Comparison of ENCODE assay signal across 18 mouse cellular contexts in the genomic region with DNA sequence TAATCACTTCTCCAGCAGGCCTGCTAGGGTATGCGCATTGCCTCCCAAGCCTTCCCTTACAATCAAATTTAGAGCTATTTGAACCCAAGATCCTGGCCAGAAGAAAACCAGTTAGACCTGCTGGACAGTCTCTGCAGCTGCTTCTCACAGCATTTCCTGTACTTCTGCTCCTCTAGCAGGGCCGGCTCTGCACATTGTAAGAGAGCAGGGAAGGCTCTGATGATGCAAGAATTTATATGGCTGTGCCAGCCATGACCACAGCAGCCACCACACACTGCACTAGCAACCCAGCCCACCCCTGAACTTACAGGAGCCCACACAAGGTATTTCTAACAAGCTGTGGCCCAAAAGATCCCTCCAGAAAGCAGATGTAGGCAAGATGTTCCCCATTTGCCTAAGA. TPM values are rescaled to one million over a fixed set of nuclear protein-coding genes. Genes with fewer than 3 reads are reported as not detected.
DNase-seq lines count a peak whose midpoint lies in the region; ATAC-seq and TF ChIP-seq lines count a peak whose summit lies in the region.
"Had no signal": no experiment of that assay in that cellular context is flagged by ENCODE, and none has a peak within 500 bp of the region (broad histone marks: within the 10 kb centered on the region; RNA-seq: fewer than 3 reads in every experiment).

No protein-coding gene starts in this region.

- no peak overlapping the region for H3K4me2 ChIP-seq in lung, embryonic 16.5 days (ENCODE audit: low read depth, low read length)
- H3K4me2 ChIP-seq in stomach, embryonic 14.5 days (replicated peaks; ENCODE audit: low read depth, low read length): no peak overlapping the region
- no peak overlapping the region for H3K4me2 ChIP-seq in hindbrain, embryonic 14.5 days (replicated peaks)
- H3K4me2 ChIP-seq: heart, embryonic 15.5 days had no signal

- H3K27me3 ChIP-seq in lung, embryonic 16.5 days (ENCODE audit: control insufficient read depth, insufficient read depth, low read depth, low read length): peaks cover 9% of the 10 kb centered on the region; the same call in 1 of the 2 replicates
- peaks cover 37% of the 10 kb centered on the region for H3K27me3 ChIP-seq in embryonic facial prominence, embryonic 10.5 days (replicated peaks; ENCODE audit: low read depth, poor library complexity, severe bottlenecking)
- H3K27me3 ChIP-seq in stomach, embryonic 14.5 days (ENCODE audit: control insufficient read depth, insufficient read depth, low read length): peaks cover 9% of the 10 kb centered on the region; the same call in 1 of the 2 replicates
- H3K27me3 ChIP-seq in hindbrain, embryonic 14.5 days (ENCODE audit: control insufficient read depth, insufficient read depth, low read length): peaks cover 19% of the 10 kb centered on the region
- H3K27me3 ChIP-seq: CH12.LX, Patski had no signal

- no peaks in the 10 kb centered on the region for H3K9me3 ChIP-seq in lung, embryonic 16.5 days (ENCODE audit: control insufficient read depth, low read length)
- H3K9me3 ChIP-seq in embryonic facial prominence, embryonic 10.5 days: no peaks in the 10 kb centered on the region
- H3K9me3 ChIP-seq in stomach, embryonic 14.5 days (ENCODE audit: control insufficient read depth, low read depth, low read length): no peaks in the 10 kb centered on the region
- H3K9me3 ChIP-seq in hindbrain, embryonic 14.5 days (ENCODE audit: control insufficient read depth, low read length): no peaks in the 10 kb centered on the region
- H3K9me3 ChIP-seq: heart, embryonic 15.5 days; megakaryocyte, embryonic 14.5 days had no signal

- DNase-seq in lung, postnatal 14 days: no peak
- DNase-seq in embryonic facial prominence, embryonic 10.5 days (ENCODE audit: low spot score): peak; percentile 41
- no peak for DNase-seq in left cerebral cortex, adult 2 months (ENCODE audit: extremely low spot score in 1 of 2, low spot score in 2 of 2)
- no peak for DNase-seq in hindbrain, embryonic 14.5 days (ENCODE audit: low spot score)
- DNase-seq: cerebellum, adult 18-20 months; gastrocnemius, postnatal 10 days; kidney, postnatal 36 days had no signal

- no peak; the same call in 1 of the 2 replicates for TF ChIP-seq CTCF in left cerebral cortex, adult 2 months (IDR thresholded peaks at IDR 0.05)

- no peak overlapping the region for H3K4me3 ChIP-seq in lung, embryonic 16.5 days (ENCODE audit: low read length)
- no peak overlapping the region for H3K4me3 ChIP-seq in embryonic facial prominence, embryonic 10.5 days
- no peak overlapping the region for H3K4me3 ChIP-seq in stomach, embryonic 14.5 days (ENCODE audit: low read depth, low read length)
- no peak overlapping the region for H3K4me3 ChIP-seq in left cerebral cortex, adult 2 months
- H3K4me3 ChIP-seq in hindbrain, embryonic 14.5 days (replicated peaks; ENCODE audit: low read length): no peak overlapping the region
- H3K4me3 ChIP-seq: heart, embryonic 15.5 days; megakaryocyte, embryonic 14.5 days had no signal

- intact Hi-C loops in left cerebral cortex, adult 2 months (cut with DNase I): no loop called here

- peak; percentile 89 for ATAC-seq in lung, embryonic 16.5 days (ENCODE audit: low read depth)
- peak; percentile 67 to 75 for ATAC-seq in hematopoietic stem cell, adult 5-6 weeks (replicated peaks in 1 of 2; ENCODE audit: insufficient read depth in 1 of 2, low FRiP score in 2 of 2, low TSS enrichment in 1 of 2, low read depth in 1 of 2, poor library complexity in 2 of 2, severe bottlenecking in 2 of 2)
- peak; percentile 62; the same call in 1 of the 2 replicates for ATAC-seq in stomach, embryonic 14.5 days (ENCODE audit: insufficient number of reproducible peaks, insufficient read depth, low FRiP score, low read depth)
- ATAC-seq in hindbrain, embryonic 14.5 days (ENCODE audit: low FRiP score): no peak
- ATAC-seq: hindbrain, postnatal 0 days; Patski had no signal

- peaks cover 4% of the 10 kb centered on the region for H3K4me1 ChIP-seq in lung, embryonic 16.5 days (replicated peaks; ENCODE audit: control insufficient read depth, insufficient read depth, low read length)
- peaks cover 41% of the 10 kb centered on the region for H3K4me1 ChIP-seq in embryonic facial prominence, embryonic 10.5 days
- H3K4me1 ChIP-seq in stomach, embryonic 14.5 days (ENCODE audit: control insufficient read depth, insufficient read depth, low read length): peaks cover 4% of the 10 kb centered on the region; the same call in 1 of the 2 replicates
- 0 out of 2 replicates have a peak, but pooled peaks cover 4% of the 10 kb centered on the region for H3K4me1 ChIP-seq in hindbrain, embryonic 14.5 days (replicated peaks; ENCODE audit: control insufficient read depth, insufficient read depth, low read length)
- H3K4me1 ChIP-seq: megakaryocyte, embryonic 14.5 days had no signal

- H3K9ac ChIP-seq in lung, embryonic 16.5 days (ENCODE audit: low read length): no peak overlapping the region
- H3K9ac ChIP-seq in stomach, embryonic 14.5 days (replicated peaks; ENCODE audit: low read depth, low read length): no peak overlapping the region
- no peak overlapping the region for H3K9ac ChIP-seq in hindbrain, embryonic 14.5 days
- H3K9ac ChIP-seq: heart, embryonic 15.5 days had no signal

- WGBS in lung, embryonic 16.5 days: 40% methylated on average over 2 of the region's 2 CpGs
- WGBS in embryonic facial prominence, embryonic 10.5 days: 52% methylated on average over 2 of the region's 2 CpGs
- 42% methylated on average over 2 of the region's 2 CpGs for WGBS in stomach, embryonic 14.5 days
- WGBS in hindbrain, embryonic 14.5 days: 83% methylated on average over 2 of the region's 2 CpGs

- H3K27ac ChIP-seq in lung, embryonic 16.5 days (ENCODE audit: low read length): peak overlapping the region; percentile 15; the same call in 1 of the 2 replicates
- no peak overlapping the region; the same call in 1 of the 2 replicates for H3K27ac ChIP-seq in embryonic facial prominence, embryonic 10.5 days (replicated peaks)
- peak overlapping the region; percentile 3; the same call in 1 of the 2 replicates for H3K27ac ChIP-seq in stomach, embryonic 14.5 days (ENCODE audit: low read length)
- no peak overlapping the region for H3K27ac ChIP-seq in left cerebral cortex, adult 2 months
- H3K27ac ChIP-seq in hindbrain, embryonic 14.5 days: no peak overlapping the region
- H3K27ac ChIP-seq: heart, embryonic 15.5 days; hindbrain, postnatal 0 days had no signal

- no peaks in the 10 kb centered on the region for H3K36me3 ChIP-seq in lung, embryonic 16.5 days (ENCODE audit: control insufficient read depth, insufficient read depth, low read length)
- H3K36me3 ChIP-seq in embryonic facial prominence, embryonic 10.5 days (replicated peaks): no peaks in the 10 kb centered on the region
- no peaks in the 10 kb centered on the region for H3K36me3 ChIP-seq in stomach, embryonic 14.5 days (ENCODE audit: control insufficient read depth, insufficient read depth, low read length)
- H3K36me3 ChIP-seq in hindbrain, embryonic 14.5 days (replicated peaks; ENCODE audit: control insufficient read depth, insufficient read depth): no peaks in the 10 kb centered on the region
- H3K36me3 ChIP-seq: heart, embryonic 15.5 days had no signal

RNA-seq across cellular contexts. Expression of a gene that starts 13.3 kb away (rescaled TPM):
- polyA plus RNA-seq in lung, embryonic 16.5 days (2015; fragmentation: Nextera tagmentation; extraction: Ambion mirVana): 2.6 and 2.9 TPM in 2 replicates
- 5.3 and 6.7 TPM in 2 replicates for polyA plus RNA-seq in embryonic facial prominence, embryonic 10.5 days (2016; fragmentation: Nextera tagmentation; extraction: Ambion mirVana)
- 0.56 and 1.5 TPM in 2 replicates for total RNA-seq in hematopoietic stem cell, adult 5-6 weeks (2017)
- 4.7 and 6.3 TPM in 2 replicates for polyA plus RNA-seq in stomach, embryonic 14.5 days (2014; fragmentation: Nextera tagmentation; extraction: Ambion mirVana)
- 10 to 100 TPM; 20.3 to 20.6 TPM for total RNA-seq in left cerebral cortex, adult 2 months (2021)
- 25.1 and 29.0 TPM in 2 replicates for polyA plus RNA-seq in hindbrain, embryonic 14.5 days (2014; fragmentation: Nextera tagmentation; extraction: Ambion mirVana)

RNA-seq across cellular contexts. Expression of a gene that starts 19.6 kb away (rescaled TPM):
- 0.50 and 0.77 TPM in 2 replicates for polyA plus RNA-seq in lung, embryonic 16.5 days (2015; fragmentation: Nextera tagmentation; extraction: Ambion mirVana)
- polyA plus RNA-seq in embryonic facial prominence, embryonic 10.5 days (2016; fragmentation: Nextera tagmentation; extraction: Ambion mirVana): 0.19 and 0.36 TPM in 2 replicates
- not detected in 2 replicates for total RNA-seq in hematopoietic stem cell, adult 5-6 weeks (2017)
- not detected in 2 replicates for polyA plus RNA-seq in stomach, embryonic 14.5 days (2014; fragmentation: Nextera tagmentation; extraction: Ambion mirVana)
- not detected for total RNA-seq in left cerebral cortex, adult 2 months (2021)
- polyA plus RNA-seq in hindbrain, embryonic 14.5 days (2014; fragmentation: Nextera tagmentation; extraction: Ambion mirVana): 0.36 TPM in 1 of 2 replicates, not detected in the other
- total RNA-seq: monocyte, adult 5-6 weeks; neutrophil, adult 5-6 weeks had no signal
- polyA plus RNA-seq: brain, embryonic 14.5 days; hindbrain, postnatal 0 days had no signal

Comparison
In these comparisons a context has a peak if more than half of its experiments do, and no peak if none do; other contexts are left out.
1. H3K27ac ChIP-seq: peak in lung, embryonic 16.5 days (single experiment) and stomach, embryonic 14.5 days (single experiment); none in embryonic facial prominence, embryonic 10.5 days (single experiment), left cerebral cortex, adult 2 months (single experiment) and hindbrain, embryonic 14.5 days (single experiment).